Mouse (Mus musculus) heart, postnatal 0 days (tissue): ENCODE results near the gene Hrh3. TPM values are rescaled to one million over a fixed set of nuclear protein-coding genes. Genes with fewer than 3 reads are reported as not detected.

Experiments used
- ATAC-seq: fragments of 200-750 bp; cut with Nextera tagmentation; 2 replicates; pipeline ENCODE4 v1.8.0; 2017; ENCODE audit warnings: low read depth, moderate number of reproducible peaks, moderate library complexity; ENCODE audit not compliant: insufficient read depth
- DNase-seq: peaks from one replicate; pipeline ENCODE4 v3.0.0-alpha.2; 2016; ENCODE audit warnings: low spot score
- H3K27ac ChIP-seq: fragments of 300-500 bp; sonication (generic); 2 replicates; pipeline ENCODE4 v1.5.1; 2014; ENCODE audit warnings: low read depth, mild to moderate bottlenecking
- H3K27me3 ChIP-seq: fragments of 300-500 bp; sonication (generic); 2 replicates; pipeline ENCODE4 v1.6.1; 2014; ENCODE audit warnings: low read length, mixed read lengths; ENCODE audit not compliant: control insufficient read depth, insufficient read depth
- H3K36me3 ChIP-seq: fragments of 300-500 bp; sonication (generic); replicated peaks from 2 replicates; pipeline ENCODE4 v1.6.1; 2014; ENCODE audit warnings: low read length, mixed read lengths; ENCODE audit not compliant: control insufficient read depth, insufficient read depth
- H3K4me1 ChIP-seq: fragments of 300-500 bp; sonication (generic); 2 replicates; pipeline ENCODE4 v1.6.1; 2014; ENCODE audit warnings: antibody characterized with exemption; ENCODE audit not compliant: control insufficient read depth, insufficient read depth
- H3K4me2 ChIP-seq: fragments of 300-500 bp; sonication (generic); 2 replicates; pipeline ENCODE4 v1.6.1; 2014; ENCODE audit warnings: low read depth, mild to moderate bottlenecking, low read length, moderate library complexity
- H3K4me3 ChIP-seq: fragments of 300-500 bp; sonication (generic); 2 replicates; pipeline ENCODE4 v1.5.1; 2014; ENCODE audit warnings: low read depth, low read length
- H3K9ac ChIP-seq: fragments of 300-500 bp; sonication (generic); replicated peaks from 2 replicates; pipeline ENCODE4 v1.6.1; 2014; ENCODE audit warnings: low read depth, low read length, mixed read lengths
- H3K9me3 ChIP-seq: fragments of 300-500 bp; sonication (generic); replicated peaks from 2 replicates; pipeline ENCODE4 v1.6.1; 2016; ENCODE audit warnings: low read length; ENCODE audit not compliant: control insufficient read depth
- CTCF ChIP-seq: IDR thresholded peaks from 2 replicates; pipeline ENCODE4 v1.5.1; 2016; ENCODE audit warnings: antibody characterized with exemption, control low read depth, low read depth
- EP300 ChIP-seq: IDR thresholded peaks from 2 replicates; pipeline ENCODE4 v1.6.1; 2016; ENCODE audit warnings: antibody characterized with exemption, low read depth
- WGBS: fragments of 180-500 bp; shearing (Covaris S2); extraction: QIAGEN DNeasy Blood & Tissue Kit; methylation state at CpG from one replicate; pipeline ENCODE4 v1.1.7; 2014; 5-methylcytosine and 5-hydroxymethylcytosine counted together
- polyA plus RNA-seq: library from polyadenylated mRNA; unstranded; fragments of >200 nt; fragmentation: Nextera tagmentation; extraction: Ambion mirVana; gene quantifications from 2 replicates; pipeline ENCODE4 v1.2.1, GENCODE M21; 2015
- total RNA-seq: library from RNA; depleted of rRNA; stranded (reverse); fragments of >200 nt; gene quantifications from 2 replicates; pipeline ENCODE4 v1.2.3, GENCODE M21; 2014; ENCODE audit warnings: low replicate concordance

Gene Hrh3
- total and polyA plus RNA-seq, 2 experiments from 2014 or later = not detected

- ATAC-seq (no peak), DNase-seq (no peak)
- TF ChIP-seq EP300 (no peak), CTCF (no peak)
- Histone ChIP-seq H3K36me3 (peaks cover 34% of the 10 kb centered on the region), H3K9ac (no peak overlapping the region), H3K9me3 (no peaks in the 10 kb centered on the region), H3K27ac (no peak overlapping the region), H3K4me3 (no peak overlapping the region), H3K4me2 (no peak overlapping the region), H3K4me1 (no peaks in the 10 kb centered on the region), H3K27me3 (no peaks in the 10 kb centered on the region)
- 87% methylated on average over 10 of the region's 10 CpGs for WGBS
These were observed 21.2 kb downstream of the Hrh3 start for GRCm38 (mm10) chr2:180083063-180083462.

GRCm38 (mm10) chr2:180080680-180081079, 23.6 kb downstream of the Hrh3 start:
- Histone ChIP-seq H3K27me3 (no peaks in the 10 kb centered on the region), H3K9ac (no peak overlapping the region), H3K27ac (no peak overlapping the region), H3K4me2 (no peak overlapping the region), H3K4me1 (no peaks in the 10 kb centered on the region), H3K36me3 (peaks cover 43% of the 10 kb centered on the region), H3K9me3 (no peaks in the 10 kb centered on the region), H3K4me3 (no peak overlapping the region)
- no peak for TF ChIP-seq CTCF
- no peak for TF ChIP-seq EP300
- WGBS = 86% methylated on average over 8 of the region's 8 CpGs
- DNase-seq (no peak), ATAC-seq (no peak)

GRCm38 (mm10) chr2:180077622-180078021, 26.7 kb downstream of the Hrh3 start:
- 61% methylated on average over 3 of the region's 3 CpGs for WGBS
- ATAC-seq (no peak), DNase-seq (no peak)
- H3K4me2 ChIP-seq = no peak overlapping the region
- H3K9ac ChIP-seq = no peak overlapping the region
- TF ChIP-seq CTCF (no peak), EP300 (no peak)
- no peak overlapping the region for H3K27ac ChIP-seq
- 0 out of 2 replicates have a peak, but pooled peaks cover 35% of the 10 kb centered on the region for H3K36me3 ChIP-seq
- no peaks in the 10 kb centered on the region for H3K4me1 ChIP-seq
- H3K4me3 ChIP-seq = no peak overlapping the region
- H3K9me3 ChIP-seq = no peaks in the 10 kb centered on the region
- no peaks in the 10 kb centered on the region for H3K27me3 ChIP-seq

GRCm38 (mm10) chr2:180072886-180073285, 31.4 kb downstream of the Hrh3 start:
- DNase-seq = no peak
- Histone ChIP-seq H3K4me1 (peaks cover 14% of the 10 kb centered on the region), H3K4me3 (no peak overlapping the region), H3K27me3 (no peaks in the 10 kb centered on the region), H3K9ac (no peak overlapping the region), H3K4me2 (no peak overlapping the region), H3K36me3 (0 out of 2 replicates have a peak, but pooled peaks cover 17% of the 10 kb centered on the region), H3K27ac (no peak overlapping the region), H3K9me3 (no peaks in the 10 kb centered on the region)
- no peak for ATAC-seq
- no peak for TF ChIP-seq CTCF
- no peak for TF ChIP-seq EP300
- 88% methylated on average over 7 of the region's 7 CpGs for WGBS

GRCm38 (mm10) chr2:180071671-180072070, 32.6 kb downstream of the Hrh3 start:
- Histone ChIP-seq H3K4me3 (no peak overlapping the region), H3K27me3 (no peaks in the 10 kb centered on the region), H3K4me2 (no peak overlapping the region), H3K4me1 (peaks cover 14% of the 10 kb centered on the region), H3K27ac (no peak overlapping the region), H3K36me3 (0 out of 2 replicates have a peak, but pooled peaks cover 10% of the 10 kb centered on the region), H3K9ac (no peak overlapping the region), H3K9me3 (no peaks in the 10 kb centered on the region)
- ATAC-seq (no peak), DNase-seq (no peak)
- no peak for TF ChIP-seq CTCF
- no peak for TF ChIP-seq EP300
- 65% methylated on average over 2 of the region's 2 CpGs for WGBS
